Mouse (Mus musculus) cerebellum, adult 11-12 months (tissue): ENCODE data around the gene Cdkn2b.

Experiments used
- DNase-seq: peaks from one replicate; pipeline ENCODE4 v3.0.0; 2022

Gene Cdkn2b

DNA sequence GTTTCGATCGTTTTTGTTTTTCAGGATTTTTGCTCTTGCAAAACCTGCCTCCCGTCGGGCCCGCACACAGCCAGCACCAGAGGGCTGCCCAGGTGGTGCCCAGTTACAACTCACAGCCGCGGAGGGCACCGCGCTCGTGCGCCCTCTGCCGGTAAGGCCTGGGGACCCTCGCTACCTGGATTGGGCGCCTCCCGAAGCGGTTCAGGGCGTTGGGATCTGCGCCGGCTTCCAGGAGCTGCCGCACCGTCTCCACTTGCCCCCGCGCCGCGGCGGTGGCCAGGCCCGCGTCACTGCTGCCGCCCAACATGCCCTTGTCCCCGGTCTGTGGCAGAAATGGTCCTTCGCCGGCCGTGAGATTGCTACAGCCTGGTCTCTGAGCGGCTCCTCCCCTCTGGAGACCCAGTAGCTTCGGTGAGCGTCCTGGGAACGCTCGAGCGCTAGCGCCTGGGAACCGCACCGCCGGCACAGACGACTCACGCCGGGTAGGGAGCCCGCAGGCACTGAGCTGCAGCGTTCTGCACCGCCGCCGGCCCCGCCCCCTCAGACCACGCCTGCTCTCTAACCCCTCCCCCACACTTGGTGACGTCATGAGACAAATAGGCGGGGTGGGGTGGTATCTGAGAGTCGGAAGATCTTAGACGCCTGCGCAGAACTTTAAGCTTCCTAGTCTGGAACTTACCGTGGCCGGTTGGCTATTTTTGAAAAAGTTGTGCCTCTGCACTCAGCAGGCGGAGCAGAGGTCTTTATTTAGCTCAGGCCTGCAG, at the start of gene Cdkn2b:
Cdkn2b (minus strand) TSS at position 549 of the 764 bp plus-strand sequence.
- peak; percentile 41 for DNase-seq

DNA sequence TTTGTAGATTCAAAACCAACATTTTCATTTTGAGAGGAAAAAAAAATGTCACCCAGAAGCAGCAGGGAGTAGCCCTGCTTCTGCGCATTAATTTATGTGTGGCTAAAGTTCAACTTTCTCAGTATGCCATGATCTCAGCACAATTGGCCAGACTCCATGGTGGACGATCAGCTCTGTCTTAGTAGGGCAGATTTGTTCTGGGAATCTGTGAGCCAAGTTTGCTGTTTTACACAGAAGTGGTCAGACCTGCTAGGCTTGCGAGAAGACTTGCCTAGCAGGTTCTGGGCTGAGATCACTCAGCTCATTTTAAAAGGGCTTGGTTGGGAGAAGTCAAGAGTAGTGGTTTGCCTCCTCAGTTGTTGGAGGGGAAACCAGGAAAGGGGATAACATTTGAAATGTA, 49.5 kb upstream of the Cdkn2b start:
- no peak for DNase-seq

DNA sequence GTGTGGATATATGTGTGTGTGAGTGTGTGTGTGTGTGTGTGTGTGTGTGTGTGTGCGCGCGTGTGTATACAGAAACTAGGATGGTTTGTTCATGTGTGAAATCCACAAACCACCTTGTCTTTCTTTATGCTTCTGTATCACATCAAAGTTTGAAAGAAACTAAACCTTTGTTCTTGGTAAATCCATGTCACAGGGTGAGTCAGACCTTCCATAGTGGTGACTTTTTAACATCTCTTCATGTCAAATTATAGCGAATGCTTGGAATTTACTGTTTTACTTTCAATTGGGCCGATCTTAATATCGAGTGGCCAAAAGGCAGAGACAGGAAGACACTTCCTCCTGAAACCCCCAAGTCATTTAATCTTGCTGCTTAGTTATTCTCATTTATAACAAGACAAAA, 48.7 kb upstream of the Cdkn2b start:
- DNase-seq = no peak

DNA sequence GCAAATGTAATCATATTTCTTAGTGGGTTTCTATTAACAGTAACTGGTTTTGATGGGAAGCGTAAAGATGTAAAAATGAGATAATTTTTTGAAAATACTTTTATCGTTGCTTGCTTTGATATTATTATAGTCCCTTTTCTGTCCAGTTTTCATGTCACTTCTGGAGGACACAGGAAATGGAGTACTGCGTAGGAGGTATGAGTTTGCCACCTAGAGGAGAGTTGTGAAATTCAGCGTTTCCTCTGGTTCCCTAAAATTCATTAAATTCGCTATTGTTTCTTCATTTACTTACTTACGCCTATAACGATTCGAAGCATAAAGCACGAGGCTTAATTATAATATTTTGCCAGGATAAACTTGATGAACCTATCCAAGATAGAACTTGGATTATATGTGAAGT, 43.1 kb upstream of the Cdkn2b start:
- DNase-seq = no peak

DNA sequence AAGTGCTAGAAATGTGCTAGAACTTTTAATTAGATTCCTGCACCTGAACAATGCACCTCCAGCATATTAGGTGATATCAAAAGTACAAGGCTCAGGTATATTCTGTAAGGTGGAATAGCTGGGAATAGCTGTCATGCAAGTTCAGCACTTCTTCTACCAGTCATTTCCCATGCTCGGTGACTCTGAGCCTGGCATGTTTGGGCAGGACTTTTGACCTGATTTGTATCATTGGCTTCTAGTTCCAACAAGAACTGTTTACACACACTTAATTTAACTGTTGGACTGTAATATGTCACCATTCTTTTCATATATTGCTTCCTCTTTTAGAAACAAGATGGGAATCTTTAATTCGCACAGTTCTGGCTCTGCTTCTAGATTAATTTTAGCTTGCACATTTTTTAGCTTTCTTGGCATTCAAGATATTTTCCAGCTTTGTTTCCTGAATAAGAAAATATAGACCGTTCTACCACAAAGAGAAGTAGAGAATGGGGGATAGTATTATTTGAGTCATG, 42.3 kb upstream of the Cdkn2b start:
- no peak for DNase-seq

DNA sequence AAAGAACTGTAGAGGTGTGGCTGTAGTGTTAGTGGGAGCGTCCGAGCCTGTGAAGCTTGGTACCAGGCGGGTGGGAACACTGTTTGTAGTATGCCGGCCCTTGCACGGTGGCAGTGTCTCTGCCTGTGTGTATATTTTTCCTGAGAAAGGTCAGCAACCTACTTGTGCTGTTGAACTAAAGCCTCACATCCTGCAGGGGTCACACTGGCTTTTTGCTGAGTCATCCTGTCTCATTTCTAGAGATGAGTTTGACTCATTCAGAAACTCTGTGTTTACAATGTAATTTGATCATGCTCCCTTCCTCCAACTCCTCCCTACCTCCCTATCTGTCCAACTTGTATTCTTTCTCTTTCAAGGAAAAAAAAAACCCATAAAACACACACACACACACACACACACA, 40.6 kb upstream of the Cdkn2b start:
- DNase-seq = no peak

DNA sequence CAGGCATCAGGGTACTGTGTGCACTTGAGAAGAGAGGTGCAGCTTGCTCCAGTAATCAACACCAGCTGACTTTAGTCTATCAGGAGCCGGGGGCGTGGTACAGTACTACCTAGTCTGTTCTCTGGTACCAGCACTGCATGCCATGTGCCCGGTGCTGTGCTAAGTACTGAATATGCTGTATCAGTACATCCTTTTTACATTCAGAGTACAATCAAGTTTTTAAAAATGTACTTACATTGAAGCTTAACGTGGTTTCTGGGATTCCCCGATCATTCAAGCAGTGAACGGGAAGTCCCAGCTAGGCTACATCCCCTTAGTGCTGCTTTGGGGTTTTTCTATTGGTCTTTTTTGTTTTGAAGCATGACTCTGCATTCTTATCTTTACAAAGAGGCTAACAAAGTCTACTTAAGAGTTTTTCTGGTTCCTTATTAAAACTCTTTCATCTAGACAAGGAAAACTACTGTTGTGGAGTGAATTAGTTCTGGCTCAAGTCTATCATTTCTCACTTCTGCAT, 40.2 kb upstream of the Cdkn2b start:
- no peak for DNase-seq

DNA sequence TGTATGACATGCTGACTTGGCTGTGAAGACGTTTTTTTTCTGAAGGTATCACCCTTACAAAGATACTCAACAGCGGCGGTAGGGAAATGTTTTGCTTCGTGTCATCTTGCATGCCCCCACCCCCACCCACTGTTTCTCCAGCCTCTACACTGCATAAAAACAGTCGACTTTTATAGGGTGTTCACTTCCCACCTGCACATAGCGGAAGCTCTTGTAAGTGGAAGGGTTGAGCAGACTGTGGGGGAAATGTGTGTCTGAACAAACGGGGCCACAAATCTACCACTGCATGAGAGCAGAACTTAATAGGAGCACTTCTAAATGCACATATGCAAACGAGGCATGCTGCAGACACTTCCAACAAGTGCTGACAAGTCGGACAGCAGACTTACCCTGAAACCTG, 39.6 kb upstream of the Cdkn2b start:
- DNase-seq = no peak

DNA sequence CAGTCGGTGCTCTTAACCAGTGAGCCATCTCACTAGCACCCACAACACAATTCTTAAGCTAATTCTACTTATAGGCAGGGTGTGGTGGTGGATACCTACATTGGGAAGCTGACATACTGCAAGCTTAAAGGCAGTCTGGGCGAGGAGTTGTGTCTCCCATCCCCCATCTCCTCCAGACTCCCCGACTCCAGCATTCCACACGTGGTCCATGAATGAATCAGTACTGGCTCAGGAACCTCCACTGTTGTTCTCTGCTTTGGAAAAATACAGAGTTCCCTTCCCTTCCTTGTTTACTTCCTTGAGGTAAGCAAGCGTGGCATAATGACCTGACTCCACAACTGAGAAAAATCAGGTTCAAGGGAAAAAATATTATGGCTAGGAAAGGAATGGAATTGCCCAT, 38.0 kb upstream of the Cdkn2b start:
- no peak for DNase-seq

DNA sequence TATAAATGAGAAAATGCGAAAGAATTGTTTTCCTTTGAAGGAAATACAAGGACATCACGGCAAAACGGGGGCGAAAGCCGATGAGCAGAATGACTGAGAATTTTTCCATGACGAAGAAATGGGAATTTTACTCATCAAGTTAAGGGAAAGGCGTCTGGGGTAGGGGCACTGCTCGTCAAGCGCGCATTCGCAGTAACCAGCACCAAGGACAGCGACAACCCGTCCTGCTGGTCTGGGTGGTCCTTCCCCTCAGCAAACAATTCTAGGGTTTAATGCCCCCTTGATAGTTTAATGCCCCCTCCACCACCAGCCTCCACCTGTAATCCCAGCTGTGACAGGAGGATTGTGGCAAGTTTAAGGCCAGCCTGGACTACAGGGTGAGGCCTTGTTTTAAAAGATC, 2.6 kb upstream of the Cdkn2b start:
- DNase-seq = no peak

DNA sequence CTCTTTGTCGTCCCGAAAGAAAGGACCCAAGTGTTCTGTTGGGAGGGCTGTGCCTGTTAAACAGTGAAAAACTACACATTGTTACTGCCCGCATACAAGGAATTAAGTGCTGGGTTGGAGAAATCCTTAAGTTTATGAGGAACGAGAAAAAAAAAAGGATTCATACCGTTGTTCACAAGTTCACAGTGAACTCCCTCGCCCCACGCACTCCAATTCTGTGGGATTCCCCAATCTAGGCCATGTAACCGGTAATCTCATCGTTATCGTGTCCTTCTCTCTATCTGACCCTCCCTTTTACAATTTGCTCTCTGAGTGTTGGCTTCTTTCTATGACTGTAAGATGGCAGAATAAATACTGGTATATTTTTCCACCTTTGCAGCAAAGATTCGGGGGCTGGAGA, 843 bp downstream of the Cdkn2b start:
- DNase-seq = no peak

DNA sequence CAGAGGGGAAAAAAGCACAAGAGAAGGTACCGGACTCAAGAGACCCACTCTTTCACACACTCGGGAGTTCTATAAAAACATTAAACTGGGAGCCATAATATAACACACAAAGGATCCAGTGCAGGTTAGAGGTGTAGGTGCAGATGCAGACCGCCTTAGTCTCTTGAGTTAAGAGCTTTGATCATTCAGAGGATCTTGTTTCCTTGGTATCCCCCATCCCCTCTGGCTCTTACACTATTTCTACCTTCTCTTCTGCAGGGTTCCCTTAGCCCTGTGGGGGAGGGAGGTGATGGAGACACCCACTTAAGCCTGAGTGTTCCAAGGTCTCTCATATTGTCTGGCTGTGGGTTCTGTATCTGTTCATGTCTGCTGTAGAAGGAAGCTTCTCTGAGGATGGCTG, 2.8 kb downstream of the Cdkn2b start:
- DNase-seq = no peak

DNA sequence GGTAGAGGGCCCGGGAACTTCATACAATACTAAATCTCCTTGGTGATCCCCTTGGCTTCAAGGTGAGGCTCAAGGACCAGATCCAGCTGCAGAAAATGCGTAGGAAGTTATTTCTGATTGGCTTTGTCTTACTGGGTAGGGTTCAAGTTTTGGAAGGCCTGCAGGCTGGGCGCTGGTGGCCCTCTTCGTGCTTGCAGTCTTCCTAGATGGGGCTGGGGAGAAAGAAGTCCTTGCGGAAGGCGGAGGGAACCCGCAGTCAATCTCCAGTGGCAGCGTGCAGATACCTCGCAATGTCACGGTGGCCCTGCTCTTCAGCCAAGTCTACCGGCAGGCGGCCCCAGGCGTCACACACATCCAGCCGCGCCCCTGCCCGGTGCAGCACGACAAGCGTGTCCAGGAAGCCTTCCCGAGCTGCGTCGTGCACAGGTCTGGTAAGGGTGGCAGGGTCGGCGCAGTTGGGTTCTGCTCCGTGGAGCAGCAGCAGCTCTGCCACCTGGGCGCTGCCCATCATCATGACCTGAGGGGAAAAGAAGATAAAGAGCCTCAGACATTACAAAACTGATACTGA, 4.0 kb downstream of the Cdkn2b start:
- DNase-seq = no peak

DNA sequence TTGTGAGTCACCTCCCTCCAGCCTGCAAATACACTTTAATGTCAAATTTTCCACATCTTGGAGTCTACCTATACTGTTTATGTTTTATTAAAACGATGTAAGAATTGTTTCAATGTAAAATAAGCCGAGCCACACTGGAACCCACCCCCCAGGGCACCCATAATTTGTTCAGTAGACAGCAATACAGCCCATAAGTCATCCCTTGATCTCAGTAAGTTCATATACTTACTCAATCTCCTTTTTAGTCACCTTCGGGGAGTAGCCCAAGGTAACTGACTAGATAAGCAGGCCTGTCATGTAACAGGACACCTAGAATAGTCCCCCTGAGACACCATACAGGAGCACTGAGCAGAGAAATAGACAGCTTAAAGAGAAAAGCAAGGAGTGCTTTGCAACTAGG, 5.1 kb downstream of the Cdkn2b start:
- DNase-seq = no peak

DNA sequence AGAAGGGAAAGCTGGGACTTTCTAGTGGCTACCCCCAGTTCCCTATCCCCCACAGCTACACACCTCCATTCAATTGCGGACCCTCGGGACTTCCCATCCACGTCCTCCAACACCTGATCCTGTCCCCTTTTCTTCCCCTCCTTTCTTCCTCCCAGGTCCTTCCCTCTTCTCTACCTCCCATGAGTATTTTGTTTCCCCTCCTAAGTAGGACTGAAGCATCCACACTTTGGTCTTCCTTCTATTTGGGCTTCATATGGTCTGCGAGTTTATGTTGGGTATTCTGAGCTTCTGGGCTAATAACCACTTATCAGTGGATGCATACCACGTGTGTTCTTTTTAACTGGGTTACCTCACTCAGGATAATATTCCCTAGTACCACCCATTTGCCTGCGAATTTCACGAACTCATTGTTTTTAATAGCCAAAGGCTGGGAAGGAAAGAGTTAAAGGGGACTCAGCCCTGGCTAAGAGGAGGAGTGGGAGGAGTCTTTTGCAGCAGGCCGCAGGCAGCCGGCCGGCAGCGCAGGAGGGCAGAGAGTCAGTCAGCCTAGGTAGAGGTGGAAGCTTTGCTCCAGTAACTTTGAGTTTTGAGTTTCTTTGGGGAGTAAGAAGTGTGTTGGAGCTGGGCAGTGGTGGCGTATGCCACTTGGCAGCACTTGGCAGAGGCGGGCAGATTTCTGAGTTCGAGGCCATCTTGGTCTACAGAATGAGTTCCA, 7.4 kb downstream of the Cdkn2b start:
- no peak for DNase-seq

DNA sequence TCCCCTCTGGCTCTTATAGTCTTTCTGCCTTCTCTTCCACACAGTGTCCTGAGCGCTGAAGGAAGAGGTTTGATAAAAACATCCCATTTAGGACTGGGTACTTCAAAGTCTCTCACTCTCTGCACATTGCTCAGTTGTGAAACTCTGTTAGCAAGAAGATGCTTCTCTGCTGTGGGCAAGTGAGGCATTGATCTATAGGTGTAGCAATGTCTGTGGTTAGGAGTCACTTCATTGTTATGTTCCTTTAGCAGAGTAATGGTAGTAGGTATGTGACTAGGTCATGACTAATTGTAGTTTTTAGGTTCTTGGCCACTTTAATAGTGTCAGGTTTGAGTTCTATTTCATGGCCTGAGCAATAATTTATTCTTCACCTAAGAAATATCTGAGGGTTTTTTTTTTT, 8.7 kb downstream of the Cdkn2b start:
- DNase-seq = no peak

DNA sequence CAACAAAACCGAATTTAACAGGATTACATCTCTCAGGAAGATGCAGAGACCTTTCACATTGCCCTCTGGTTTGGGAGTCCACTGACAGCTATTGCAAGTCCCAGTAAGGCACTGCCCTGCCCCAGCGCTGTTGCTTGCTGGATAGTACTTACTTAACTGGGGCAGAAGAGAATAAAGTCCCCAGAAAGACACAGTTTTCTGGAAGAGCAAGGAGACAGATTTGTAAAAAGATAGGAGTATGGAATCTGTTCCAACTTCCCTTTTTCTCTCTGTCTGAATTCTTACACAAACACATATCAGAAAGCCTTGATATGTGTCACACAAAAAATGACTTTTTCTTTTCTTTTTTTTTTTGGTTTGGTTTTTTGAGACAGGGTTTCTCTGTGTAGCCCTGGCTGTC, 11.1 kb downstream of the Cdkn2b start:
- no peak for DNase-seq

DNA sequence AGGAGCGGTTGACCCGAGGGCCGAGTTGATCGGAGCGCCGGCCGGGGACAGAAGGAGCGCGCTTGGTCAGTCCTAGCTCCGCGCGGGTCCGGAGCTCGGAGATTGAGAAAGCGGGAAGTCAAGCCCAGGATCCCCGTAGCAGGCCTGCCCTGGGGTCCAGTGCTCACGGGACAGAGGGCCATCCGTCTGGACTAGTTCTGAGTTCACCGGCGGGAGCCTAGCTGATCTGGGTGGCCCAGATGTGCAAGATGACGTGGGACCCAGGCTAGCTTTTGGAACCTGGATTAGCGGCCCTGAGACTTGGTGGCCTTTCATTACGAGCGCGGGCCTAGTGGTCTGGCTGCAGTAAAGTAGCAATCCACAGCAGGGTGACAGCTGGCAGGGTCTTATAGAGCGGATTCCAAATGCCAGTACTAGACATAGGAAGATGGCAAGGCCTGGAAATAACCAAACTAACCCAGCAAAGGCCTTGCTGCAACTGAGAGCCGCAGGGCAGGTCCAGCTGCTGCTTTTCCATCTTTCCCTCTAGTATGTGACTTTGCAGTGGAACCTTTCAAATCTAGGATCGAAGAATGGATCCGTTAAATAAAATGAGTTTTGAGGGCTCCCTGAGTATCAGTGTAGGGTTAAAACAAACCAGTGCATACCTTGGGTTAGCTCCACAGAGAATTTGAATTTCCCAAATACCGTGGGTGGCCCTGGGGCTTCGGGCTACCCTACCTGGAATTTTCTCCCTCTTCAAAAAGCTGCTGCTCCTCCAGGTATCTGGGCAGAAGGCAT, 15.2 kb downstream of the Cdkn2b start:
- no peak for DNase-seq

DNA sequence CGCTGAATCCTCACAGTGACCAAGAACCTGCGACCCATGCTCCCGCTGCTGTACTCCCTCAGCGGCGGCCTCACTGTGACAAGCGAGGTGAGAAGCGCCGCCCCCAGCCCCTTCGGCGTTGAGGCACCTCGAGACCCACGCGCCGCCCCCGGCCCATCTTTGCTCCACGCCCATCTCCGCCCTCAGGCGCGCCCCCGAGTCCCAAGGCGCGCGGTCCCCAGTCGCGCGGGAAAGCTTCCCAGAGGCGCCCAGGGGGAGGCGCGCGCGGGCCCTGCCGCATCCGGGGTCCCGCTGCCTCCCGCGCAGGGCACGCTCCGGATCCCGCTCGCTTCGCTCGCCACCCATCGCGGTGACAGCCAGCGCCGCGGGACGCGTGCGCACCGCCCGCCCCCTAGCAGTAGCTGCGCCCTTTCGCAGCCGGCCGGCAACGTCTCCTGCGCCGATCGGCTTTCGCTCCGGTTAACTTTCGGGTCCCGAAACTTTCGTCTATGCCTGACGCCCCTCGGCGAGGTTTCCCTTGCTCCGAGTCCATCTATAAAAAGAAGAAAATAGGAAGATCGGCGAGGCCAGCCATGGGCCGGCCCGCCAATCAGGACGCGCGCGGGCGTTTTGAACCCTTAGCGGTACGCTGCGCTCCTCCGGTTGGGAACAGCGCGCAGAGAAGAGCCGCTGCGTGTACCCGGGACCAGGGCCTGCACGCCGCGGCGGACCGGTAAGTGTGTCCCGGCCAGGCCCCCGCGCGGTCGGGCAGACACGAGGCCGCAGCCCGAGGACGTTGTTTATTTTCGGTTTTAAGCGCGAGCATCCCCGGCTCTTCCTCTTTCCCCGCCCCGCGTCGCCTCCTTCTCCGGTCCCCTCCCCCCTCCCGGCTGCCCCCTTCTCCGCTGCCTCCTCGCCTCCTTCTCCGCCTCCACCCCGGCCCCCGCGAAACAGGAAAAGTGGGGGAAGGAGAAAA, 16.1 kb downstream of the Cdkn2b start, which contains the start of gene Cdkn2a:
Cdkn2a (minus strand) TSS at position 168 of the 955 bp plus-strand sequence.
- DNase-seq = peak; percentile 11

DNA sequence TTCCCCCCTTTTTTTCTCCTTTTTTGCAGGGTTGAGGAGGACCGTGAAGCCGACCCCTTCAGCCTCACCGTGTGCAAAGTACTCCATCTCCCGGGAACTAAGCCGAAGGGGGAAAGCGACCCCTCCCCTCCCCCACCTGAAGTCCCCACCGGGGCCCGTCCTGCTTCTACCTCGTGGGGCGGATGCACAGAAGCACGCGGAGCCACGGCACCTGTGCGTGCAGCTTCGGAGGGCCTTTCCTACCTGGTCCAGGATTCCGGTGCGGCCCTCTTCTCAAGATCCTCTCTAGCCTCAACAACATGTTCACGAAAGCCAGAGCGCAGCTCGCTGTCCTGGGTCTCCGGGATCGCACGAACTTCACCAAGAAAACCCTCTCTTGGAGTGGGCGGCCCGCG, 16.8 kb downstream of the Cdkn2b start:
- no peak for DNase-seq

DNA sequence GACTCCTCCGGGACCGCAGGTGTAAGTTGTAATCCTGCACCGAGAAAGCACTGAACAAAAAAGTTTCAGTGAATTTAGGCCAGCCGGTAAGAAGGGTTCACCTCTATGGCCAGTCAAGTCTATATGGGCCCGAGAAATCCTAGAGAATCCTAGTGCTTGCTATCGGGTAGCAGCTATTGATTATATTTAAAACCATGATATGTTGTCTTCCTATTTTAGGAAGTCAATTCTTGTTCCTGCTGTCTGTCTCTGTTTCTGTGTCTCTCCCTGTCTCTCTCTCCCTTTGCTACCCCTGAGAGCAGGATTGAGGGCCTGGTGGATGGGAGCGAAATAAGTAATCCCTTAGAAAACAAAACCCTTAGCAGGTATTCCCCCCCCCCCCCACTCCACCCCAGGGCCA, 17.3 kb downstream of the Cdkn2b start:
- DNase-seq = no peak

DNA sequence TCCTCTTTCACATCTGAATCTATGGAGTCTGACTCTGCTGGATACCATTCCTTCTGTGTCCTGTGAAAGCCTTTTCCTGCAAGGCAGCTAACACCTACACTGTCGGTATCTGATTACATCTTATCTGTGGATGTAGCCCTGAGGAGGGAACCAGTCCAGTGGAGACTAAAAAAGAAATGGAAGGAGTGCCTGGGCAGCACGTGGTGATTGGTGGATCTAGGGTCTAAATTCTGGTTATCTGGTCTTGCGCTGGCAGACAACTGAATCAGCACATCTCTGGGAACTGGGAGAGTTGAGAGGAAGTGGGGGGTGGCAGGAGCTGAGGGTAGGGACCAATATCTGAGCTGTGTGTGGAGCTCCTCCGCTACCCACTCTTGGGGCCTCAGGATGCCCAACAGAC, 21.8 kb downstream of the Cdkn2b start:
- no peak for DNase-seq
